Mouse (Mus musculus) lung, postnatal 0 days (tissue): ENCODE measurements around the gene Pdhb. TPM values are rescaled to one million over a fixed set of nuclear protein-coding genes. Genes with fewer than 3 reads are reported as not detected.

Experiments
- ATAC-seq: fragments of 200-750 bp; cut with Nextera tagmentation; 2 replicates; pipeline ENCODE4 v1.8.0; 2017; ENCODE audit warnings: moderate library complexity
- DNase-seq: peaks from one replicate; pipeline ENCODE4 v3.0.0-alpha.2; 2016; ENCODE audit warnings: low spot score
- H3K27ac ChIP-seq: fragments of 300-500 bp; sonication (generic); 2 replicates; pipeline ENCODE4 v1.5.1; 2014; ENCODE audit warnings: antibody characterized with exemption, mild to moderate bottlenecking, low read length, mixed read lengths
- H3K27me3 ChIP-seq: fragments of 300-500 bp; sonication (generic); replicated peaks from 2 replicates; pipeline ENCODE4 v1.6.1; 2014; ENCODE audit warnings: low read length, mixed read lengths; ENCODE audit not compliant: insufficient read depth
- H3K36me3 ChIP-seq: fragments of 300-500 bp; sonication (generic); 2 replicates; pipeline ENCODE4 v1.6.1; 2014; ENCODE audit warnings: low read length, mixed read lengths; ENCODE audit not compliant: insufficient read depth
- H3K4me1 ChIP-seq: fragments of 300-500 bp; sonication (generic); 2 replicates; pipeline ENCODE4 v1.6.1; 2014; ENCODE audit warnings: antibody characterized with exemption, low read depth, low read length, mixed read lengths; ENCODE audit not compliant: insufficient read depth
- H3K4me2 ChIP-seq: fragments of 300-500 bp; sonication (generic); replicated peaks from 2 replicates; pipeline ENCODE4 v1.6.1; 2014; ENCODE audit warnings: low read depth, mild to moderate bottlenecking, low read length, moderate library complexity, mixed read lengths
- H3K4me3 ChIP-seq: fragments of 300-500 bp; sonication (generic); 2 replicates; pipeline ENCODE4 v1.5.1; 2014; ENCODE audit warnings: low read depth, low read length
- H3K9ac ChIP-seq: fragments of 300-500 bp; sonication (generic); replicated peaks from 2 replicates; pipeline ENCODE4 v1.6.1; 2014; ENCODE audit warnings: low read depth, mild to moderate bottlenecking
- H3K9me3 ChIP-seq: fragments of 300-500 bp; sonication (generic); 2 replicates; pipeline ENCODE4 v1.6.1; 2016; ENCODE audit warnings: low read length, mixed read lengths
- CTCF ChIP-seq: IDR thresholded peaks from 2 replicates; pipeline ENCODE4 v1.5.1; 2016; ENCODE audit warnings: antibody characterized with exemption, mild to moderate bottlenecking
- EP300 ChIP-seq: IDR thresholded peaks from 2 replicates; pipeline ENCODE4 v1.6.1; 2016; ENCODE audit warnings: antibody characterized with exemption, mild to moderate bottlenecking, control low read depth
- WGBS: fragments of 180-500 bp; shearing (Covaris S2); extraction: QIAGEN DNeasy Blood & Tissue Kit; methylation state at CpG from one replicate; pipeline ENCODE4 v1.1.7; 2014; 5-methylcytosine and 5-hydroxymethylcytosine counted together
- polyA plus RNA-seq: library from polyadenylated mRNA; unstranded; fragments of >200 nt; fragmentation: Nextera tagmentation; extraction: Ambion mirVana; gene quantifications from 2 replicates; pipeline ENCODE4 v1.2.1, GENCODE M21; 2015

Gene Pdhb
- 129 and 140 TPM in 2 replicates for polyA plus RNA-seq

DNA sequence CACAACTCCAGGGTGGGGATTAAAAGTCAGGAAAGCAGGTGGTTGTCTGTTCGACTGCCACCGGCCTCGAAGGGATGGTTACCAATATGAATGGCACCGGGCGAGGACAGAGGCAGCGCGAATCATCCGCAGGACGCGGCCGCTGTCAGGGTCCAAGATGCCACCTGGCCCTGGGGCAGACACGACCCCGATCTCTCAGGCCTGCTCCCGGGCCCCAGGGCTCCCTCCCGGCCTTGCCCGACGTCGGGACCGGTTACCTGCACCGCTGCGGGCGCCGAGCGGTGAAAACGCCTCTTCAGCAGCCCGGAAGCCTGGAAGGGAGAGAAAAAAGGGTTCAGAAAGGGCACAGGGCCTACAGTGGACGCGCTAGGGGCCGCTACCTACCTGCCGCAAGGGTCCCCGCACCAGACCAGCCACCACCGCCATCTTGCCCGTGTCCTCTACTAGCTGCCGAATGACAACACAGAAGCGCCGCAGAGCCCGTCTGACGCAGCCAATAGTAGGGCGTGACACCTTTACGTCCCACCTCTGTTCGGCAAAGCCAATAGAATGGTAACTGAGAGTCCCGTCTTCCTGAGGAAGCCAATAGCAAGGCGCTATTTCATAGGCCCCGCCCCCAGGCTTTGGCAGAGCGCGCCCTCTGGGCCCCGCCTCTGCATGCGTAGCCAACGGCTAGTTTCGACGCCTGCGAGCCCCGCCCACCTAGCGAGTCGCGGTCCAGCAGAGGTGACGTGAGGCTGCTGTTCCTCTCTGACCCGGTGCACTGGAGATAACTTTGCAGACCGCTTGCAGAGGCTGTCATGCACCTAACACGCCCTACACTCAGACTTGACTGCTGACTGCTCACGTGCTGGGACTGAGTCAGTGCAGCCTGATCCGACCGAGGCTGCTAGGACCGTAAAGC, at the start of gene Pdhb:
Gene Pdhb, minus strand, starts transcription at position 519 of the 904 bp plus-strand sequence.
- TF ChIP-seq CTCF (peak; percentile 45), EP300 (peak; percentile 44; the same call in 1 of the 2 replicates)
- WGBS: 1% methylated on average over 64 of the region's 64 CpGs
- H3K36me3 ChIP-seq: peaks cover 15% of the 10 kb centered on the region
- peak; percentile 100 for DNase-seq
- peak within 1 kb of the TSS; percentile 93 for H3K4me3 ChIP-seq
- H3K4me2 ChIP-seq: peak within 1 kb of the TSS; percentile 87
- H3K27ac ChIP-seq: peak within 1 kb of the TSS; percentile 86
- peak within 1 kb of the TSS; percentile 97 for H3K9ac ChIP-seq
- no peaks in the 10 kb centered on the region for H3K27me3 ChIP-seq
- H3K9me3 ChIP-seq: no peaks in the 10 kb centered on the region
- H3K4me1 ChIP-seq: peaks cover 4% of the 10 kb centered on the region; the same call in 1 of the 2 replicates
- peak; percentile 99 for ATAC-seq

GRCm38 (mm10) chr14:8222561-8222960, 49.7 kb upstream of the Pdhb start:
- ATAC-seq (no peak), DNase-seq (no peak)
- no peaks in the 10 kb centered on the region for H3K27me3 ChIP-seq
- no peaks in the 10 kb centered on the region for H3K9me3 ChIP-seq
- H3K36me3 ChIP-seq: 0 out of 2 replicates have a peak, but pooled peaks cover 5% of the 10 kb centered on the region
- 94% methylated on average over 16 of the region's 16 CpGs for WGBS
- H3K4me1 ChIP-seq: no peaks in the 10 kb centered on the region
- H3K9ac ChIP-seq: no peak overlapping the region
- no peak overlapping the region for H3K4me3 ChIP-seq
- no peak overlapping the region for H3K27ac ChIP-seq
- H3K4me2 ChIP-seq: no peak overlapping the region
- TF ChIP-seq EP300 (no peak), CTCF (no peak)

- Histone ChIP-seq H3K27ac (no peak overlapping the region), H3K27me3 (no peaks in the 10 kb centered on the region), H3K36me3 (0 out of 2 replicates have a peak, but pooled peaks cover 5% of the 10 kb centered on the region), H3K9ac (no peak overlapping the region), H3K4me3 (no peak overlapping the region), H3K4me1 (peaks cover under 1% of the 10 kb centered on the region; the same call in 1 of the 2 replicates), H3K9me3 (no peaks in the 10 kb centered on the region), H3K4me2 (no peak overlapping the region)
- no peak for DNase-seq
- no peak for ATAC-seq
- WGBS: 88% methylated on average over 2 of the region's 2 CpGs
- TF ChIP-seq CTCF (no peak), EP300 (no peak)
Observed at GRCm38 (mm10) chr14:8220912-8221311, 48.1 kb upstream of the Pdhb start.

- DNase-seq (no peak), ATAC-seq (no peak)
- H3K4me3 ChIP-seq: no peak overlapping the region
- no peak overlapping the region for H3K27ac ChIP-seq
- H3K36me3 ChIP-seq: 0 out of 2 replicates have a peak, but pooled peaks cover 5% of the 10 kb centered on the region
- H3K9ac ChIP-seq: no peak overlapping the region
- H3K9me3 ChIP-seq: no peaks in the 10 kb centered on the region
- WGBS: 70% methylated on average over 7 of the region's 7 CpGs
- no peak overlapping the region for H3K4me2 ChIP-seq
- H3K4me1 ChIP-seq: peaks cover 6% of the 10 kb centered on the region; the same call in 1 of the 2 replicates
- no peaks in the 10 kb centered on the region for H3K27me3 ChIP-seq
- peak; percentile 57 for TF ChIP-seq CTCF
- TF ChIP-seq EP300: no peak
Observed at GRCm38 (mm10) chr14:8220306-8220705, 47.5 kb upstream of the Pdhb start.

GRCm38 (mm10) chr14:8219876-8220275, 47.1 kb upstream of the Pdhb start:
- H3K4me1 ChIP-seq: peaks cover 9% of the 10 kb centered on the region; the same call in 1 of the 2 replicates
- 0 out of 2 replicates have a peak, but pooled peaks cover 5% of the 10 kb centered on the region for H3K36me3 ChIP-seq
- H3K9ac ChIP-seq: no peak overlapping the region
- no peak for ATAC-seq
- H3K4me2 ChIP-seq: no peak overlapping the region
- no peak for DNase-seq
- no peak overlapping the region for H3K27ac ChIP-seq
- H3K27me3 ChIP-seq: no peaks in the 10 kb centered on the region
- no peaks in the 10 kb centered on the region for H3K9me3 ChIP-seq
- TF ChIP-seq CTCF: no peak
- no peak for TF ChIP-seq EP300
- H3K4me3 ChIP-seq: no peak overlapping the region
- WGBS: 73% methylated on average over 11 of the region's 11 CpGs

DNA sequence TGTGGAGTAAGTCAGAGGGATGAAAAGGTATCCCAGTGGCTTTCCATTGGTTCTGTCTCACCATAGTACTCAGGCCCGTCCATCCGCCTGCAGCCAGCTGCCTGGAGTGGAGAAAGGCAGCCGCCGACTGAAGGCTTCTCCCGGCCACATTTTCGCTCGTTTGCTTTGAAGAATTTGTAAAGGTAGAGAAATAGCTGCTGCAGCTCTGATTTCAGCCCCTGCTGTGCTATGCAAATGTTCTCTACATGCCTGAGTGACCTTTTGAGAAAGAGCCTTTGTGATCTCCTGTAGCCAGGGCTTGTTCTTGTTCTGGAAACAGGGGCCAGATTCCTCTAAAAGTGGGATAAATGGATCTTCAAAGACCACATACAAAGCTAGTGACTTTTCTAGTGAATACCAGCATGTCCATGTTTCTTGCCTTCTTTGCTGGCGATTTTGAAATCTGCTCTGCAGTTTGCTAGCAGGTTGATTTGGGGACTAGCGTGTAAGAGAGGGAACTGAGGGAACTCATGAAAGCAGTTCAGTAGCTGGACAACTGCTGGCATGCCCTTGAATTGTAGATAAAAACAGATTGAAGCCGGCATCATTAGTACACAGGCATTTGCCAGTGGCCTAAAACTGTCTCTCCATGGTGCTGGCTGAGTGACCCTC, 46.0 kb upstream of the Pdhb start:
- no peak overlapping the region for H3K27ac ChIP-seq
- DNase-seq: no peak

More for the DNA sequence above, 46.0 kb upstream of the Pdhb start:
- H3K36me3 ChIP-seq: 0 out of 2 replicates have a peak, but pooled peaks cover 1% of the 10 kb centered on the region
- no peak overlapping the region for H3K4me2 ChIP-seq
- ATAC-seq: no peak
- H3K9ac ChIP-seq: no peak overlapping the region
- no peak overlapping the region for H3K4me3 ChIP-seq
- no peaks in the 10 kb centered on the region for H3K27me3 ChIP-seq
- TF ChIP-seq EP300: no peak
- TF ChIP-seq CTCF: no peak
- peaks cover 11% of the 10 kb centered on the region; the same call in 1 of the 2 replicates for H3K4me1 ChIP-seq
- 52% methylated on average over 10 of the region's 10 CpGs for WGBS
- H3K9me3 ChIP-seq: no peaks in the 10 kb centered on the region
